In genomic region chr3:88659798-88660197, GRCm38 (mm10) we compare ENCODE assay signal across 40 mouse cellular contexts. TPM values are rescaled to one million over a fixed set of nuclear protein-coding genes. Genes with fewer than 3 reads are reported as not detected.
A peak's percentile ranks its signal among the peaks of the same experiment; 100 is the strongest.
DNase-seq lines count a peak whose midpoint lies in the region; ATAC-seq and TF ChIP-seq lines count a peak whose summit lies in the region.
"Had no signal": no experiment of that assay in that cellular context is flagged by ENCODE, and none has a peak within 500 bp of the region (broad histone marks: within the 10 kb centered on the region; RNA-seq: fewer than 3 reads in every experiment).

No protein-coding gene starts in this region.

- peak overlapping the region; percentile 47 for H3K4me3 ChIP-seq in megakaryocyte, embryonic 14.5 days (replicated peaks)
- no peak overlapping the region for H3K4me3 ChIP-seq in limb, embryonic 10.5 days
- no peak overlapping the region for H3K4me3 ChIP-seq in stomach, postnatal 0 days (ENCODE audit: low read depth, low read length)
- H3K4me3 ChIP-seq: embryonic facial prominence, embryonic 10.5 days; embryonic facial prominence, embryonic 15.5 days; forebrain, embryonic 13.5 days; heart, adult 2 months; kidney, embryonic 15.5 days; lung, embryonic 15.5 days; neural tube, embryonic 13.5 days; stomach, embryonic 15.5 days had no signal

- no peak overlapping the region for H3K4me2 ChIP-seq in stomach, postnatal 0 days (replicated peaks; ENCODE audit: low read depth)
- H3K4me2 ChIP-seq: embryonic facial prominence, embryonic 15.5 days; forebrain, embryonic 13.5 days; kidney, embryonic 15.5 days; liver, embryonic 11.5 days; lung, embryonic 15.5 days; neural tube, embryonic 13.5 days; stomach, embryonic 15.5 days had no signal

- H3K4me1 ChIP-seq in megakaryocyte, embryonic 14.5 days: peaks cover 31% of the 10 kb centered on the region
- 0 out of 2 replicates have a peak, but pooled peaks cover 4% of the 10 kb centered on the region for H3K4me1 ChIP-seq in limb, embryonic 10.5 days
- no peaks in the 10 kb centered on the region for H3K4me1 ChIP-seq in stomach, postnatal 0 days (replicated peaks; ENCODE audit: control insufficient read depth, insufficient read depth)
- H3K4me1 ChIP-seq: forebrain, embryonic 13.5 days; lung, embryonic 15.5 days; neural tube, embryonic 13.5 days; stomach, embryonic 15.5 days had no signal

- TF ChIP-seq CTCF in stomach, postnatal 0 days (IDR thresholded peaks at IDR 0.05; ENCODE audit: low read depth): no peak

- WGBS in limb, embryonic 10.5 days: 50% methylated on average over 6 of the region's 6 CpGs
- WGBS in stomach, postnatal 0 days: 36% methylated on average over 6 of the region's 6 CpGs

- no peaks in the 10 kb centered on the region for H3K36me3 ChIP-seq in megakaryocyte, embryonic 14.5 days (replicated peaks; ENCODE audit: low read length)
- H3K36me3 ChIP-seq in limb, embryonic 10.5 days: no peaks in the 10 kb centered on the region
- no peaks in the 10 kb centered on the region for H3K36me3 ChIP-seq in stomach, postnatal 0 days (ENCODE audit: control insufficient read depth, insufficient read depth, low read length)
- H3K36me3 ChIP-seq: embryonic facial prominence, embryonic 10.5 days; embryonic facial prominence, embryonic 15.5 days; kidney, embryonic 15.5 days; lung, embryonic 15.5 days; neural tube, embryonic 13.5 days; stomach, embryonic 15.5 days had no signal

- no peak for ATAC-seq in megakaryocyte, adult 5-6 weeks (ENCODE audit: poor library complexity, severe bottlenecking)
- no peak for ATAC-seq in stomach, postnatal 0 days (ENCODE audit: low FRiP score, low TSS enrichment)
- ATAC-seq: forebrain, embryonic 13.5 days; hindbrain, embryonic 16.5 days; midbrain, embryonic 16.5 days had no signal

- peaks cover 3% of the 10 kb centered on the region for H3K9me3 ChIP-seq in megakaryocyte, embryonic 14.5 days
- H3K9me3 ChIP-seq in limb, embryonic 10.5 days (replicated peaks): no peaks in the 10 kb centered on the region
- no peaks in the 10 kb centered on the region for H3K9me3 ChIP-seq in stomach, postnatal 0 days (ENCODE audit: control insufficient read depth, low read length)
- H3K9me3 ChIP-seq: embryonic facial prominence, embryonic 10.5 days; embryonic facial prominence, embryonic 15.5 days; forebrain, embryonic 13.5 days; kidney, embryonic 15.5 days; lung, embryonic 15.5 days; neural tube, embryonic 13.5 days; stomach, embryonic 15.5 days had no signal

- H3K27me3 ChIP-seq in megakaryocyte, embryonic 14.5 days (replicated peaks): peaks cover 10% of the 10 kb centered on the region
- H3K27me3 ChIP-seq in limb, embryonic 10.5 days (ENCODE audit: low read depth, poor library complexity, severe bottlenecking): no peaks in the 10 kb centered on the region
- H3K27me3 ChIP-seq in stomach, postnatal 0 days (ENCODE audit: control insufficient read depth, insufficient read depth, low read length): no peaks in the 10 kb centered on the region
- H3K27me3 ChIP-seq: CH12.LX; embryonic facial prominence, embryonic 15.5 days; forebrain, embryonic 13.5 days; kidney, embryonic 15.5 days; lung, embryonic 15.5 days; neural tube, embryonic 13.5 days; stomach, embryonic 15.5 days had no signal

- H3K27ac ChIP-seq in limb, embryonic 10.5 days: no peak overlapping the region
- H3K27ac ChIP-seq in stomach, postnatal 0 days (replicated peaks): no peak overlapping the region
- H3K27ac ChIP-seq: embryonic facial prominence, embryonic 10.5 days; embryonic facial prominence, embryonic 15.5 days; forebrain, embryonic 13.5 days; heart, adult 2 months; kidney, embryonic 15.5 days; lung, embryonic 15.5 days; neural tube, embryonic 13.5 days; stomach, embryonic 15.5 days had no signal

- intact Hi-C loops in left cerebral cortex, postnatal 36 days (cut with DNase I): no loop called here

- no peak overlapping the region for H3K9ac ChIP-seq in stomach, postnatal 0 days (ENCODE audit: low read length)
- H3K9ac ChIP-seq: embryonic facial prominence, embryonic 15.5 days; forebrain, embryonic 13.5 days; kidney, embryonic 15.5 days; lung, embryonic 15.5 days; neural tube, embryonic 13.5 days; stomach, embryonic 15.5 days had no signal

- TF ChIP-seq EP300 in stomach, postnatal 0 days (optimal IDR thresholded peaks at IDR 0.05): no peak

- DNase-seq in MN1 (ENCODE audit: low spot score): peak; percentile 63
- peak; percentile 28 for DNase-seq in limb, embryonic 10.5 days (ENCODE audit: low spot score)
- DNase-seq in stomach, postnatal 0 days (ENCODE audit: low spot score): peak; percentile 14
- no peak for DNase-seq in retina, postnatal 1 day
- DNase-seq in left cerebral cortex, postnatal 36 days (ENCODE audit: low spot score in 2 of 2): no peak
- DNase-seq: adrenal gland, postnatal 36 days; B cell, adult 2 months; cerebellum, adult 2 months; cerebellum, postnatal 14 days; gastrocnemius, postnatal 25 days; heart, adult 2 months; kidney, adult 18-20 months; kidney, postnatal 25 days; left cerebral cortex, postnatal 4 days; right cerebral cortex, postnatal 14 days; thymus, postnatal 25 days had no signal

RNA-seq across cellular contexts. Expression of gene Rxfp4, which starts 6.9 kb away (rescaled TPM):
- not detected in 2 replicates for polyA plus RNA-seq in megakaryocyte, embryonic 14.5 days (2012; ENCODE audit: insufficient read depth, low replicate concordance)
- total RNA-seq in megakaryocyte, adult 5-6 weeks (2015): not detected in 2 replicates
- not detected in 2 replicates for total RNA-seq in megakaryocyte, adult 5-6 weeks (2017)
- polyA plus RNA-seq in limb, embryonic 10.5 days (2016; fragmentation: Nextera tagmentation; extraction: Ambion mirVana): not detected in 2 replicates
- polyA plus RNA-seq in stomach, postnatal 0 days (2015; fragmentation: Nextera tagmentation; extraction: Ambion mirVana): 0.07 TPM in 1 of 2 replicates, not detected in the other
- not detected for total RNA-seq in left cerebral cortex, postnatal 36 days (2021)
- total RNA-seq: adrenal gland, postnatal 36 days; CH12.LX; ES-E14; gastrocnemius, postnatal 25 days; heart, adult 2 months; heart, postnatal 25 days; layer of hippocampus, adult 18-20 months; layer of hippocampus, postnatal 14 days; left cerebral cortex, adult 8-10 months; left cerebral cortex, postnatal 4 days had no signal
- polyA plus RNA-seq: brain, embryonic 14.5 days; cerebellum, adult 2 months; embryonic facial prominence, embryonic 10.5 days; embryonic facial prominence, embryonic 15.5 days; forebrain, embryonic 13.5 days; heart, adult 2 months; heart, embryonic 14.5 days; hindbrain, embryonic 11.5 days; hindbrain, embryonic 16.5 days; intestine, embryonic 14.5 days; kidney, embryonic 15.5 days; liver, embryonic 11.5 days; liver, embryonic 16.5 days; lung, embryonic 15.5 days; midbrain, embryonic 16.5 days; neural tube, embryonic 13.5 days; small intestine, adult 2 months; stomach, embryonic 15.5 days had no signal

RNA-seq across cellular contexts. Expression of gene Khdc4, which starts 25.8 kb away (rescaled TPM):
- polyA plus RNA-seq in megakaryocyte, embryonic 14.5 days (2012; ENCODE audit: insufficient read depth, low replicate concordance): 5.5 and 6.0 TPM in 2 replicates
- total RNA-seq in megakaryocyte, adult 5-6 weeks (2015): 50.6 and 52.1 TPM in 2 replicates
- 53.4 and 56.1 TPM in 2 replicates for total RNA-seq in megakaryocyte, adult 5-6 weeks (2017)
- 103 and 111 TPM in 2 replicates for polyA plus RNA-seq in limb, embryonic 10.5 days (2016; fragmentation: Nextera tagmentation; extraction: Ambion mirVana)
- 38.1 and 45.9 TPM in 2 replicates for polyA plus RNA-seq in stomach, postnatal 0 days (2015; fragmentation: Nextera tagmentation; extraction: Ambion mirVana)
- total RNA-seq in left cerebral cortex, postnatal 36 days (2021): 10 to 100 TPM; 42.4 to 63.2 TPM

RNA-seq across cellular contexts. Expression of gene Arhgef2, which starts 54.0 kb away (rescaled TPM):
- 302 and 446 TPM in 2 replicates for polyA plus RNA-seq in megakaryocyte, embryonic 14.5 days (2012; ENCODE audit: insufficient read depth, low replicate concordance)
- total RNA-seq in megakaryocyte, adult 5-6 weeks (2015): 71.1 and 85.9 TPM in 2 replicates
- total RNA-seq in megakaryocyte, adult 5-6 weeks (2017): 49.6 and 73.1 TPM in 2 replicates
- polyA plus RNA-seq in limb, embryonic 10.5 days (2016; fragmentation: Nextera tagmentation; extraction: Ambion mirVana): 103 and 119 TPM in 2 replicates
- 29.0 and 33.0 TPM in 2 replicates for polyA plus RNA-seq in stomach, postnatal 0 days (2015; fragmentation: Nextera tagmentation; extraction: Ambion mirVana)
- 100 to 1,000 TPM; 250 to 281 TPM for total RNA-seq in left cerebral cortex, postnatal 36 days (2021)

RNA-seq across cellular contexts. Expression of gene Rit1, which starts 56.8 kb away (rescaled TPM):
- 30.4 and 71.5 TPM in 2 replicates for polyA plus RNA-seq in megakaryocyte, embryonic 14.5 days (2012; ENCODE audit: insufficient read depth, low replicate concordance)
- 66.1 and 68.1 TPM in 2 replicates for total RNA-seq in megakaryocyte, adult 5-6 weeks (2015)
- 53.4 and 68.6 TPM in 2 replicates for total RNA-seq in megakaryocyte, adult 5-6 weeks (2017)
- polyA plus RNA-seq in limb, embryonic 10.5 days (2016; fragmentation: Nextera tagmentation; extraction: Ambion mirVana): 26.8 and 28.4 TPM in 2 replicates
- polyA plus RNA-seq in stomach, postnatal 0 days (2015; fragmentation: Nextera tagmentation; extraction: Ambion mirVana): 85.5 and 86.9 TPM in 2 replicates
- 10 to 100 TPM; 47.9 to 51.3 TPM for total RNA-seq in left cerebral cortex, postnatal 36 days (2021)

Comparison
In these comparisons a context has a peak if more than half of its experiments do, and no peak if none do; other contexts are left out.
1. DNase-seq: peak in MN1 (single experiment), limb, embryonic 10.5 days (single experiment) and stomach, postnatal 0 days (single experiment); none in retina, postnatal 1 day (single experiment) and left cerebral cortex, postnatal 36 days (0 of 2).